Mouse (Mus musculus) WW6 (cell line): ENCODE measurements around the gene Bcl11a.

ENCODE experiments used
- DNase-seq: peaks from one replicate; pipeline ENCODE4 v3.0.0-alpha.2; 2013; ENCODE audit warnings: low read depth, low spot score

The Bcl11a gene

DNA sequence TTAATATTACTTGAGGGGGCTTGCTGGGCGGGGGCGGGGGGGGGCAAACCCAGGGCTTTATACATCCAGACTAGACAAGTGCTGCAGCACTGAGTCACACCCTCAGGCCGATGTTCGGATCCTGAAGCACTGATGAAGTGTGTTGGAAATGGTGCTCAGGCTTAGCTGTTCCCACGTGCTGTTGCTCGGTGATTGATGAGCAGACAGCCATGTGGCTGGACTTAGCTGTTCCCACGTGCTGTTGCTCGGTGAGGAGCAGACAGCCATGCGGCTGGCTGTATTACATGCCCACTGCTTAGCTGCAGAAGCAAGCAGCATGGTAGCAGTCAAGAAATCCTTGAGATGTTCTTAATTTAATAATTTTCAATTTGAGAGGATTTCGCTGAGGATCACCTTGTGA, 75.2 kb downstream of the Bcl11a start:
- DNase-seq = no peak

DNA sequence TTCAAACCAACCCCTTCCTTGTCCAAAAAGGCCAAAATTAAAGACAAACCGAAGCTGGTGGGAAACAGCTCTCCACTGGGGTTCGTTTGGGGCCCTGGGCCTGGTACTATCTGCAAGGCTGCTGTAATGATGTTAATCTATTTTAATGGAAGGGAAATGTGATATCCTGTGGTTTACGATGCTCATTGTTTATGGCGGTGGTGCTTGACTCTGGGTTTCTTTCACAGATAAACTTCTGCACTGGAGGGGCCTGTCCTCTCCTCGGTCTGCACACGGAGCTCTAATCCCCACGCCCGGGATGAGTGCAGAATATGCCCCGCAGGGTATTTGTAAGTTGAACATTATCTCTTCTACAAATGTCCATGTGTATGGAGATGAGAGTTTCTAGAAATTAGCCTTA, 80.2 kb downstream of the Bcl11a start:
- DNase-seq = no peak

DNA sequence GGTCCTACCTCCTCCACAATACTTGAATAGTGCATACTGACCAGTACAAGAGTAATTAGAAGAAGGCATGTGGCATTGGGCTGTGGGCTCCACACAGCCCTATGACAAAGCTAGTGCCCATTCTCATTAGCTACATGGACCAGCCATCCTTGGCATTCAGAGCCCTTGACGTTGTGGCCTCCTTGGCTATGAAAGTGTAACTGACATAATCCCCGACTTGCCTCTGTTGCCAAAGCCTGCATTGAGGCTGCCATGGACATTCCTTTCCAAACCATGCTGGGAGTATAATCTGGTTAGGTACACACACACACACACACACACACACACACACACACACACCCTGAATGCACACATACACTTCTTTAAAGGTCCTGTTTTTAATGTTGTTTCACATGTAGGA, 81.8 kb downstream of the Bcl11a start:
- no peak for DNase-seq

DNA sequence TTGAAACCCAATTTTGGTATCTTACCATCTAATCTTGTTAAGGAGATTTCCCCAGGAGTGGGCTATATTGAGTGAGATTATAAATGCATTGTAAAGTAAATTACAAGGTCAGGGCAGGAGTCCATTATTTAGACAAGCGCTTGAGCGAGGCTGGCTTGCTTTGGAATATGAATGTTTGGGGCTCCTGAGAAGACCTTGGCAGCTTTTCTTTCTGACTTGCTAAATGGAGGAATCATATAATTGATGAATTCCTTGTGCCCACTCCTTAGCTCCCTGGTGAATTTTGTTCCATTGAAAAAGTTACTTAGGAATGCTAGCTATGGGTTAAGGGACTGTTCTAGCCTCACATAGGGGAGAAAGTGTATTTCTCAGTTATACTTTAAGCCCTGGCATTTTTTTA, 83.6 kb downstream of the Bcl11a start:
- no peak for DNase-seq

DNA sequence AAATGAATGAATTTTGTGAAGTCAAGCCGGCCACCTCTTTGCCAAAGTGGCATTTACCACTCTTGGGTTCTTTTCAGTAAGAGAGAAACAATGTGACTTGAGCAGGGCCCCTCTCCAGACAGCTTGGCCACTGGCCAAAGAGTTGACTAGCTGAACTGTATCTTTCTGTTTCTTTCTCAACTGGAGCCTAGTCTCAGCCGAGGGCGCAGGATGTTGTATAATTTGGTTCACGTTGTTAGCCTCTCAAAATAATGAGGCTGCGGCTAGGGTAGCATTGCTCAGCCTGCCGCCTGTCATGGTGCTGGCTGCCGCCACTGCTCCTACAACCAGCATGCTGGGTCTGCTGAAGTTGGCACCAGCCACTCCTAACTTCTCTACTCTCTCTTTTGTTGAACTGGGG, 84.2 kb downstream of the Bcl11a start:
- no peak for DNase-seq

DNA sequence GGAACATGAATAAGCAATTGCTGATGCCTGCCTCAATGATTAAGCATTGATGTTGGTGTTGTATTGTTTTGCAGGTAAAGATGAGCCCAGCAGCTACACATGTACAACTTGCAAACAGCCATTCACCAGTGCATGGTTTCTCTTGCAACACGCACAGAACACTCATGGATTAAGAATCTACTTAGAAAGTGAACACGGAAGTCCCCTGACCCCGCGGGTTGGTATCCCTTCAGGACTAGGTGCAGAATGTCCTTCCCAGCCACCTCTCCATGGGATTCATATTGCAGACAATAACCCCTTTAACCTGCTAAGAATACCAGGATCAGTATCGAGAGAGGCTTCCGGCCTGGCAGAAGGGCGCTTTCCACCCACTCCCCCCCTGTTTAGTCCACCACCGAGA, 85.2 kb downstream of the Bcl11a start:
- no peak for DNase-seq

DNA sequence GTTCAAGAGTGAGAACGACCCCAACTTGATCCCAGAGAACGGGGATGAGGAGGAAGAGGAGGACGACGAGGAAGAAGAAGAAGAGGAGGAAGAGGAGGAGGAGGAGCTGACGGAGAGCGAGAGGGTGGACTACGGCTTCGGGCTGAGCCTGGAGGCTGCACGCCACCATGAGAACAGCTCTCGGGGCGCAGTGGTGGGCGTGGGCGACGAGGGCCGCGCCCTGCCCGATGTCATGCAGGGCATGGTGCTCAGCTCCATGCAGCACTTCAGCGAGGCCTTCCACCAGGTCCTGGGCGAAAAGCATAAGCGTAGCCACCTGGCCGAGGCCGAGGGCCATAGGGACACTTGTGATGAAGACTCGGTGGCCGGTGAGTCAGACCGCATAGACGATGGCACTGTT, 86.2 kb downstream of the Bcl11a start:
- DNase-seq = peak; percentile 11

DNA sequence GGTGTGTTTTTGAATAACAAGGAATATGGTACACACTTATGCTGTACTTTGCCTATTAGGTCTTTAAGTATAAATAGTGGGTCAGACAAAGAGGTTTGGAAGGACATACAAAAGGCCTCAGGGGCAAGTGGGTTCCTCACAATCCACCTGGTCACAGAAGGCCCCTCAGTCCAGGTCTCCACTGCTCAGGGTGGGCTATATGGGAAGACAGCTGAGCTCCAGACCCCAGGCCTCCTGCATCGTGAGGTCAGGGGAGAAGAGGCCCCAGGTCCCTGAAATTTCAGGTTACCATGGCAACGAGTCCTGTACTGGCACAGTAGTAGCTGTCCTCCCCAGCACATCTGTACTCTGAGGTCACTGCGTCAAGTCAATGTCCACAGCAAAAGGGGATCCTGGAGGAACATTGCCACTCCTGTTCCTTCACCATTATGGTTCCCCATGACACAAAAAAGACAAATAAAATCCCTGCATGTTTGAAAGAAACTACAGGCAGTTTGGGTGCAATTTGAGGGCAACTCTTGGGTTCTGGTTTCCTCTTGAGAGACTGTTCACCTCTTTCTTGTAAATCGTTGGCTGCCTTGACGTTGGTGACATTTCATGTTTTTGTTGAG, 93.9 kb downstream of the Bcl11a start:
- no peak for DNase-seq

DNA sequence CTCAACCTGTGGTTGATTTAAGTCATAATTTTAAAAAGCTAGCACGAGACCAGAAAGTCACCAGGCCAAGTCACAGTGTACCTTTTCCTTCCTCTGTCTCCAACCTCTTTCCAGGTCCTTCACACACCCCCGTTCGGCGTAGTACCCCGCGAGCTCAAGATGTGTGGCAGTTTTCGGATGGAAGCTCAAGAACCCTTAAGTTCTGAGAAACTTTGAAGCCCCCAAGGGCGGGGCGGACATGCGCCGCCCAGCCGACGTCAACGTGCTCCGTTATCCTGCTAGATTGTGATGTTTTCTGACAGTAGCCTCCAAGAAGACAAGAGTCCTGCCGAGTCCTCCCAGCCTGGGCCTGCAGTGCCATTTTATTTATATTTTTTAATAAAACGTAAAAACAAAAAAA, 94.7 kb downstream of the Bcl11a start:
- DNase-seq = no peak

DNA sequence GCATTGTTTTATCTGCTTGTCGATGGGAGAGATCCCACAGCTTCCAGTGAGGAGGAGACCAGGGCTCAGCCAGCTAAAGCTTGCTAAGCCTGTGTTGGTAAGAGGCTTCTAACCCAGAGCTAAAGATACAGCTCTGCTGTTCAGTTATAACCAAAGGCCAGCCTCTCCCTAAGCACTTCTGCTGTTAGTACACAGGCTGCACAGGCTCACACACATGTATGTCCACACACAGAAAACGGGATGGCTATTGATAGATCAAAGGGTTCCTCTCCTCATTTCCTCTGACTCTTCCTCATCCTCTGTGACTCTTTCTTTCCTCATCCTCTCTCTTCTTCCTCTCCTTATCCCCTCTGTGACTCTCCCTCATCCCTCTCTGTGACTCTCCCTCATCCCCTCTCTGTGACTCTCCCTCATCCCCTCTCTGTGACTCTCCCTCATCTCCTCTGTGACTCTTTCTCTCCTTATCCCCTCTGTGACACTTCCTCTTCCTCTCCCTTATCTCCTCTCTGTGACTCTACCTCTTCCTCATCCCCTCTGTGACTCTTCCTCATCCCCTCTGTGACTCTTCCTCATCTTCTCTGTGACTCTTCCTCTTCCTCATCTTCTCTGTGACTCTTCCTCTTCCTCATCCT, 96.4 kb downstream of the Bcl11a start:
- no peak for DNase-seq

DNA sequence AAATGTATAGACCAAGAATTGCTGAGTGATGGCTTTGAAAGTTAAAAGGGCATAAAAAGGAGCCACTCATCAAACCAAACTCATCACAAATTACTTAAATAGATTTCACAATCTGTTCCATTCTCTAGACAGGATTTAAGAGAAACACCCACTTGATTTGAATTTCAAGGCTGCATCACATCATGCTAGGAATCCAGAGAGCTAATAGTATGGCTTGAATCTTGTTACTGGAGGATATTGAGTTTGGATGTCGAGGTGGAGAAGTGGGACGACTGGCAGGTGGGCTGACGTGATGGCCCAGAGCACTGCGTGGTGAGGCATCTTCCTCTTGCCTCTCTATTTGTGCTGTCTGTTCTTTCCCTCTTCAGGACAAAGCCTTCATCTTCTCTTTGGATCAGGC, 99.6 kb downstream of the Bcl11a start:
- no peak for DNase-seq

DNA sequence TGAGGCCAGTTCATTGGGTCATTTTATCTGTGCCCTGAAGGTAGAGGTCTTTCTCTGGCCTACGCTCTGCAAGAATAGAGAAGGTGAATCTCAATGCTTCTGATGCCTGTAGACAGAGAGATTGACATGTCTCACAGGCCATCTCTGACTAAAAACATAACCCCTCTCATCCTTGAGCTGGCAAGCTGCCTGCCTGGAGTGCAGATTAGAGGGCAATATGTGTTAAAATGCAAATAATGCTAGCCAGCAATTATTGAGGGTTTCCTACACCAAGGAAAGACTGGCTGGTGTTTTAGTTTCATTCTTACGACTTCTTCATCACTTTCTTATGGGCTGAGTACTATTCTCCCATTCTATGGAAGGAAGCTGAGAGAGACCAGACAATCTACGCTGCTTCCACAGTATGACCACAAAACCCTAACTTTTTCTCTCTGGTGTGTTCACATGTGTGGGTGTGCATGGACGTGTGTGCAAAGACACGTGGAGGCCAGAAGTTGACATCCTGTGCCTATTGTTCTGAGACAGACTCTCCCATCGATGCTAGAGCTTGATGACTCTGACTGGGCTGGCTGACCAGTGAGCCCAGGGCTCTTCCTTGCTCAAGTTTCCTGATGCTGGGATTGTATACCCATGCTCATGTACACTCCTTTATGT, 101.1 kb downstream of the Bcl11a start:
- no peak for DNase-seq

DNA sequence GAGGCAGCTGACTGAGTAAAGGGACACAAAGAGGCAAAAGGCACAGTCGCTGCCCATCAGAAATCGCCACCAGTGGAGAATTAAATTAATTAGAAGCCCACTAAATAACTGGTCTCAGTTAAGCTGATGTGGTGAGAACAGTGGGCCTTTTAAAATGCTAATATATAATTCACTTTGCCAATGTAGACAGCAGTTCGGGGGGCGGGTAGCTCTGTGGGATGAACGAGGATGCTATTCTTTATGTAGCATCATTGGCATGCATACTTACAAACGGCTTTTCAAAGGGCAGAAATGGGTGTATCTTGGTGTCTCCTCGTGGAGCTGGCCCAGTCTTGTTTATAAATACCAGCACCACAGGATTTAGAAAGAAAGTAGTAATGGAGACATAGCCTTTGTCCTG, 102.2 kb downstream of the Bcl11a start:
- DNase-seq = no peak

DNA sequence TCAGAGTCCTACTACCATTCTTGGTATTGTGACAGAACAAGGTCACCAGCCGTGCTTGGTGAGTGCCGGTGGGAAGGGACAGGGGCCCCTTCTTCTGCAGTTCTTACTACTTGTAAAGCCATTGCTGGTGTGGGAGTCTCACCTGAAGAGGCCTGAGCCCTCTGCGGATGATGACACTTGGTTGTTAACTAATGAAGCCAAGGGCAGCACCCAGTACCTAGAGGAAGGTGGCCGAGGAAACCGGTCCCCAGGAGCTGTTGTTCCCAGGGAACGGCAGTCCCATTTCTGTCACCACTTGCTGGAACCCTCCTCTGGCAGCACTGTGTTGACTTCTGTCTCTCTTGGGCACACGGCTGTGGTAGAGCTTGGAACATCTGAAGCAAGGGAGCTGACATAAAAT, 105.6 kb downstream of the Bcl11a start:
- DNase-seq = no peak

DNA sequence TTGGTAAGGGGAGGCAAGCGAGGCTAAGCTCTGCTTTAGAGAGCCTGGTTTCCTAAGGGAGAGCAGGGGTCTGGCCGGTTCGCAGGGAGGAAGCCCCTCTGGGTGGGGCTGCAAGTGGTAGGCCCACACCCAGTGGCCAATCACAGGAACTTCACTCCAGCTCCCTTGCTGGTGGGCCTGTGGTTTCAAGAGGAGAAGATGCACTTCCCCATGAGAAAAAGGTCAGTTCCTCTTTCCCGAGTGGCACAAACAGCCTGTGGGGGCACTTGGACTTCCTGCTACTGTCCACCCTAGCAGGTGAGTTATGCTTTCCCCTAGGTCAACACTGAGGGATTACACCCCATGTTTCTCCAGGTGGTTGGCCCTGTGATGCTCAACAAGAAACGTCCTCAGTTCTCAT, 107.1 kb downstream of the Bcl11a start:
- no peak for DNase-seq

DNA sequence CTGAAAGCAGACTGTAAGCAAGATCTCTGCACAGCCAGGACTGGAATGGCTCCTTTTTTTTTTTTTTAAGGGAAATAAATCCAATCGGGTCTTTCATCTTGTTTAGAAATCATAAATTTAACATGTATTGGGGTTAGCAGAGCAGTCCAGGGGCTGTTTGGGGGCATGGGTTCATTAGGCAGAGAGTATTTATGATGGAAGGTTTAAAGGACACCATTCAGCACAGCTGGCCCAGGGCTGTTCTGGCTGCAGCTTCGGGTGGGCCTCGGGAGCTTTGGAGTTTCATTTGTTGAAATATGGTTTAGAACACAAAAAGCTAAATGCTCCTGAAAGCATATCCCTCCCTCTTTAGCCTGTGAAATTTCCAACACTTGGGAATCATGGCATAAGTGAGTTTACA, 112.6 kb downstream of the Bcl11a start:
- DNase-seq = no peak

DNA sequence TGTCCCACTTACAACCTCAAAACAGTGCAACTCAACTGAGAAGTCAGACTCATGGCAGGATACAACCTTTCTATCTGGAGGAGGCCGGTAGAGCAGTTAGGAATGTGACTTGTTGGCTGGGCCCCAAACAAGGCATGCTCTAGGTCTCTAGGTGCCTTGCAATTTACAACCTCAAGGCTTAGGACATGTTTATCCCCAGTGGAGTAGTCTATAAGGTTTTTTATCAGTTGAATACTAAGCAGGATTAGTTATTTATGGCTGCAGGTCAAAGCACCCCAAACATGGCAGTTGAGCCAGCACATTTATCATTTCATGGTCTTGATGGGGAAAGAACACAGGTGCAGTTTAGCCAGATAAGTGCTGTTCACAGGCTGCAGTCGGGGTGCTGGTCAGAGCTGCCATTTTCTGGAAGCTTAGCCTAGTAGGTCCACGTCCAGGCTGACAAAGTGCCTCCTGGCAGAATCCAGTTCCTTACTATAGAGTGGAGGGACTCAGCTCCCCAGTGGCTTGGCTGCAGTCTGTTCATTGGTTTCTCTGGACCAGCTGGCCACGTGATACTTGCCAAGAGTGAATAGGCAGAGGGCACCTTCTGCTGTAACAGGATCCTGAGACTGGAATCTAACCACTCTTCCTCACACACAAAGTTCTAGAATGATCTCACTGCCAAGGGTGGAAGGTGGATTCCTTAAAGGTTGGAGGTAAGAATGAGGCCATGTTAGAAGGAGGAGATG, 118.8 kb downstream of the Bcl11a start:
- DNase-seq = no peak

DNA sequence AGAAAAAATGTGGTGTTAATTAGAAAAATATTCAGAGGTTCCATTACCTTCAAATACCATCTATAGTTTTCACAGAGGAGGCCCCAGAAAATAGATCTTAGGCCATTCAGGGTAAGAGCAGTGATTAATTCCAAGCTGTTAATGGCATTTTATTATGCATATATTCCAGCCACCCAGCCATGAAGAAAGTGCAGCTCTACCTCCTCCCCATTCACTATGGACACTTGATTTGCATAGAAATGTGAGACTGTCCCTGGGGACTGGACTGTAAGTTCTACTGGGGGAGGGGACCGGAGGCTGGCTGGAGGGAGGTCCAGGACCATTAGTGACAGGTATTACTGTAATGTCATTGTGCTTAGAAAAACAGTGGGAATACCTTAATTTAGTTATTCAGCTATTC, 119.6 kb downstream of the Bcl11a start:
- no peak for DNase-seq

DNA sequence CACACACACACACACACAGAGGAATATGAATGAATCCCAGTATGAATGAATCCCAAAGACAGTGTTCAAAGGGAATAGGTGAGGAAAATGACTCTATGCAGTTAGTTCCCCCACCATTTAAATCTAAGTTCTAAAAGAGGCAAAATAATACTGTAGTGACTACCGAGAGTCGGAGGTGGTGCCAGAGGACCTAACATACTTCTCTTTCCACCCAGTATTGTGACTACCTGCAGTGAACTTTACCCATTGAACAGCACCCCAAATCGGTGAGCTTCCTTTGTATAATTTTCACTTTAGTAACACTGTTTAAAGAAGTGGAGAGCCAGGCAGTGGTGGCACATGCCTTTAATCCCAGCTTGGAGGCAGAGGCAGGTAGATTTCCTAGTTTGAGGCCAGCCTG, 121.7 kb downstream of the Bcl11a start:
- no peak for DNase-seq

DNA sequence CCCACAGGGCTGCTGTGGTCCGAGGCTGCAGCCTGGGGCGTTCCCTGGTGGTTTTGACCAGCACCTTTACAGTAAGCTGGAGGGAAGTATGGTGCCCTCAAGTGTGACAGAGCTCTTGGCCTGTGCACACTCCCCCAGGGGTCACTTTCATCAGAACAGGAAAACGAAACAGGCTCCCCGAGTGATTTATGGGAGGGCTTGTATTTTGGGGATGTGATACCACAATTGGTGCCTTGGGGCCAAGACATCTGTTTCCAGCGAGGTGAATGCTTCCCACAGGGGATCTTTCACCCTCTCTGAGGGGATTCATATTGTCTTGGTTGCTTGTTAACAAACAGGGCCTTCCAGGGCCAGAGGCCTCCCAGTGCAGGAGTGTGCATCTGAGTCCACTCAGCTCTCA, 122.5 kb downstream of the Bcl11a start:
- no peak for DNase-seq

DNA sequence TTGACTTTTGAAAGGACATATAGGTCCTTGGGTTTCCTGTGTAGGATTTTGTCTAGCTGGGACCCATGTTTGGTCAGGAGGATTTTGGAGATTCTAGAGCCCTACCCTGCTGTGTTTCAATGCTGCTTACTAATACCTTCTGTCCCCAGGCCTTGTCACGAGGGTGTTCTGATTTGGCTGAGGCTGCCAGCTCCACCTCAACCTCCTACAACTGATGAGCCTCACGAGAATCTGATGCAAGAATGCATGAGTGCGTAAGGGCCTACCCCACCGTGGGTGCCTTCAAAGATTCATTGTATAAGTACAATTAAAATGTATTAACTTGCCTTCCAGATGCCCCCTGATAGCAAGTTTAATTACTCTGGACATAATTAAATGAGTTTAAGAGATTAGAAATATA, 123.4 kb downstream of the Bcl11a start:
- DNase-seq = no peak

DNA sequence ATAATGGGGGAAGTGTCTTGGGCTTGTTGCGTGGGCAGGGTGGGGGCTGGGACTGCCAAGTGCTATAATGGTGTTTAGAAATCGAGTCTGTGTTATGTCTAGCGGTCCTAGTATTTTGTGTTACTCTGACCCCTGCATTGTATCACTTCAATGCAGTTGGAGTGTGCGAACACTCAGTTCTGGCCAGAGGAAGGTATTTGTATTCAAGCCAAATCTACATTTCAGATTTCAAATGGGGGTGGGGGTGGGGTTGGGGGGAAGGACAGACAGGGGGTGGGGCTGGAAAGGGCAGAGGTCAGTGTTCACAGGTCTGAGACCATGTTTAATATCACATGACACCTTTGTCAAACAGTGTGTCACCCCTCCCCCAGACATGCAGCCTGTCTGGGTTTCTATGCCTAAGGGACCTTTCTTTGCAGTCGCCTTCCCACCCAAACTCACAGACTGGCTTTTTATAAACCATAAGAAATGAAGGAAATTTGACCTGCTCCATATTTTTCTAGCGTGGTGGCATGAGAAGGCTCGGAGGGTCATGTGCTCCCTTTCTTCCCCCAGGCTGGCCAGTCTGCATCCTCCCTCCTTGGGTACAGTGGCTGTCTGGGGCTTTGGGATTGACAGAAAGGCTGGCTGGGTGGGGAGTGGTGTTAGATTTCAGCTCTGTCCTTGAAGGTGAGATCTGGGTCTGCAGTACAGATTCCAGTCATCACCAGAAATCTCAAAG, 124.9 kb downstream of the Bcl11a start:
- DNase-seq = peak; percentile 29
